Mouse (Mus musculus): ENCODE results near the gene Cd101.

- TF ChIP-seq POLR2A (IDR thresholded peaks at IDR 0.05; ENCODE audit: borderline replicate concordance, insufficient read depth, low read length) (no peak), CTCF (IDR thresholded peaks at IDR 0.05; ENCODE audit: borderline replicate concordance, insufficient read depth, low read depth, low read length) (no peak)
These were observed 15.8 kb downstream of the Cd101 start for GRCm38 (mm10) chr3:101013536-101013935.
